Mouse (Mus musculus): Measurements from ENCODE around the gene Fabp3. TPM values are rescaled to one million over a fixed set of nuclear protein-coding genes. Genes with fewer than 3 reads are reported as not detected.

Gene Fabp3
- total RNA-seq (2021): 100 to 1,000 TPM; 453 to 501 TPM
- long read RNA-seq, experiment 1, transcript Fabp3-201 (4 exons, 823 nt): major isoform, 534 of 542 reads
- long read RNA-seq, experiment 1, partial matches to known transcripts: 1 of 542 reads
- long read RNA-seq, experiment 1, other reads (novel, unspliced or antisense): 7 of 542 reads
- long read RNA-seq, experiment 2, transcript Fabp3-201 (4 exons, 823 nt): major isoform, 479 of 490 reads
- long read RNA-seq, experiment 2, partial matches to known transcripts: 8 of 490 reads
- long read RNA-seq, experiment 2, other reads (novel, unspliced or antisense): 3 of 490 reads

- DNase-seq (ENCODE audit: low spot score in 2 of 2): peak in 1 of 2 experiments; percentile 49
These were observed at the start of gene Fabp3, which contains the start of gene Gm10570 for GRCm38 (mm10) chr4:130308231-130309081. Gene Fabp3, plus strand, starts transcription at chr4:130308595. Gene Gm10570, minus strand, starts transcription at chr4:130308674.

GRCm38 (mm10) chr4:130260406-130260805 is 48.0 kb upstream of the Fabp3 start:
- no peak for DNase-seq (ENCODE audit: low spot score in 2 of 2)

GRCm38 (mm10) chr4:130264131-130264530 is 44.3 kb upstream of the Fabp3 start:
- no peak for DNase-seq (ENCODE audit: low spot score in 2 of 2)

GRCm38 (mm10) chr4:130264698-130265349 is 43.6 kb upstream of the Fabp3 start:
- peak; percentile 45 to 63 for DNase-seq (ENCODE audit: low spot score in 2 of 2)

GRCm38 (mm10) chr4:130266601-130267000 is 41.8 kb upstream of the Fabp3 start:
- DNase-seq (ENCODE audit: low spot score in 2 of 2): no peak

- no peak for DNase-seq (ENCODE audit: low spot score in 2 of 2)
These were observed 41.3 kb upstream of the Fabp3 start for GRCm38 (mm10) chr4:130267069-130267468.

- DNase-seq (ENCODE audit: low spot score in 2 of 2): no peak
These were observed 39.7 kb upstream of the Fabp3 start for GRCm38 (mm10) chr4:130268736-130269135.

- DNase-seq (ENCODE audit: low spot score in 2 of 2): no peak
These were observed 38.3 kb upstream of the Fabp3 start for GRCm38 (mm10) chr4:130270089-130270488.

GRCm38 (mm10) chr4:130270611-130271347 is 37.6 kb upstream of the Fabp3 start:
- DNase-seq (ENCODE audit: low spot score in 2 of 2): no peak

GRCm38 (mm10) chr4:130273698-130274345 is 34.6 kb upstream of the Fabp3 start:
- DNase-seq (ENCODE audit: low spot score in 2 of 2): no peak

GRCm38 (mm10) chr4:130274346-130275015 is 33.9 kb upstream of the Fabp3 start:
- no peak for DNase-seq (ENCODE audit: low spot score in 2 of 2)

GRCm38 (mm10) chr4:130275016-130275822 is 33.2 kb upstream of the Fabp3 start:
- DNase-seq (ENCODE audit: low spot score in 2 of 2): peak in 1 of 2 experiments; percentile 53

- DNase-seq (ENCODE audit: low spot score in 2 of 2): no peak
These were observed 32.6 kb upstream of the Fabp3 start for GRCm38 (mm10) chr4:130275823-130276105.

- DNase-seq (ENCODE audit: low spot score in 2 of 2): no peak
These were observed 31.7 kb upstream of the Fabp3 start for GRCm38 (mm10) chr4:130276573-130277176.

- DNase-seq (ENCODE audit: low spot score in 2 of 2): no peak
These were observed 29.3 kb upstream of the Fabp3 start, which contains the start of gene Serinc2 for GRCm38 (mm10) chr4:130279105-130279504. Gene Serinc2, minus strand, starts transcription at chr4:130279205.

- no peak for DNase-seq (ENCODE audit: low spot score in 2 of 2)
These were observed 25.5 kb upstream of the Fabp3 start for GRCm38 (mm10) chr4:130282856-130283255.

GRCm38 (mm10) chr4:130283826-130284225 is 24.6 kb upstream of the Fabp3 start:
- DNase-seq (ENCODE audit: low spot score in 2 of 2): no peak

GRCm38 (mm10) chr4:130286531-130286930 is 21.9 kb upstream of the Fabp3 start:
- DNase-seq (ENCODE audit: low spot score in 2 of 2): no peak

- no peak for DNase-seq (ENCODE audit: low spot score in 2 of 2)
These were observed 18.6 kb upstream of the Fabp3 start for GRCm38 (mm10) chr4:130289824-130290223.
